Mouse (Mus musculus) thymus, postnatal 36 days (tissue): ENCODE measurements at regions not wholly inside any gene's neighbourhood (a gene's known extent, or its start where the extent isn't known, plus 50 kb on each side); places are given as distances from the start of the nearest gene placed in this dataset.
"Not testable (repeated sequence)": the region's sequence is repeated elsewhere in the genome, so short reads cannot be mapped to it uniquely, and the experiment has no call there.

Experiments
- DNase-seq, 2 experiments: peaks; one replicate each; pipeline ENCODE4 v3.0.0; 2022; ENCODE audit warnings: mixed read lengths in 2 of 2

DNA sequence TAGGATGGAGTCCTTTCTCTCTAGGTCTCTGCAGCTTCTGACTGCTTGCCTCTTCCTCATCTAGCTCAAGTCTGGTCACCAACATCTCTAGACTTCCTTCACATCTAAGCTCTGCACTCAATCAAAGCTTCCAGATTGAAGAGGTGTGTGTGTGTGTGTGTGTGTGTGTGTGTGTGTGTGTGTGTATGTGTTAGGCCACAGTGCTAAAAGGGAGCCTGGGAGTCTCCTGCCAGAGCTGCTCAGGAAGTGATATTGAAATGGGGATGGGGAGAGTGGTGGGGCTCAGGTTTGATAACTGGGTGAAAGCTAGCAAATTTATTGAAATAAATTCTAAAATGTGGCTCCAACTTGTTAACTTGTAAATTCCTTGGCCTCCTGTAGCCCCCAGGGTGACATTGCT is 73.3 kb downstream of the Gm31371 start:
- DNase-seq = not testable (repeated sequence)

- peak; percentile 52 to 62 for DNase-seq
Measured at GRCm38 (mm10) chr8:19979536-19980345, 76.5 kb downstream of the Gm31371 start.

DNA sequence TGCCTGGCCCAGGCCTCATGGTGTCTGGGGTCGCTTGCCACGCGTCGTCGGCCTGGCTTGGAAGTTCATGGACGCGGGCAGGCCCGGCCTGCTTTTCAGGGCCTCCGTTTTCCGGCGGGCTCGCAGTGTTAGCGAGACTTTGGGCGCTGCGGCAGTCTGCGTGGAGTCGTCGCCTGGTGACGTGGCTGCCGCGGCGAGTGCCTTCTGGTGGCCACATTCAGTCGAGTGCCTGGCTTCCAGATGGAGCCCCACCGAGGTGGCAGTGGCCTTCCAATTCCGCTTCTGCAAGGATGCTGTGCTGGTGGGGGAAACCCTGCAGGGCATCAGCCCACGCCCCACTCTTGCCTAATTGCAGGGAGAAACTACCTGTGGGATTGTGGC is 77.1 kb downstream of the Gm31371 start:
- not testable (repeated sequence) for DNase-seq

DNA sequence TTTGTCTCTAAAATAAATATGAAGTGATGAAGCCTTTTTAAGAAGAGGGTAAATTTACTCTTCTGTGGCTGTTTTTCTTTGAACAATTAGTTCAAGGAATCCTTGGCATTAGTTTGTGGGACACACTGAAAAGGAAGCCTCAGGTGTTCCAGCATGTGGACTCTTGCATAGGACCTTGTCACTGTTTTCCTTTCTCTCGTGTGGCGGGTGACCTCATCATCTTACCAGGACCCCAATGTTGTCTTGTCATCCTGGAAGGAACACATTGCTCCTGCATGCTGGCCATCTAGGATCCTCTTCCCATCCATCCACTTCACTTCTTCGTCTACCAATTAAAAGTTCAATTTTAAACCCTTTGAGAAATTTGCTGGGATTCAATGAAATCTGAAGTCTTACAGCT is 104.9 kb downstream of the Gm31371 start:
- peak in 1 of 2 experiments; percentile 17 for DNase-seq

DNA sequence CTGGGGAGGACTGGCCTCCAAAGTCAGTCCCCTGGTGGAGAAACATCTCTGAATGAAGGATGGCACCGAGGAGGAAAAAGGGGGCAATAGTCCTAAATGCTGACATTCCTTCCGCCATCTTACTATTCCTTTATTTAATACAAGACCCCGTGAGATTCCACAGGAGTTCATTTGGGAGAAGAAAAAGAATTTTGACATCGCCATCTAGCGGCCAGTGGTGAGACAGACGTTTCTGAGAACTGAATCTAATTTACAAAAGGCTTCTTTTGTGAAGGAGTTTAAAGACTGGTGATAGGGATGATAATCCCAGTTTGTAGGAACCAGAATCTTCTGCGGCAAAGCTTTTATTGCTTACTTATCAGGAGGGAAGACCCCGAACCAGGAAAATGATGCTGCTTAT is 107.8 kb downstream of the Gm31371 start:
- not testable (repeated sequence) for DNase-seq

DNA sequence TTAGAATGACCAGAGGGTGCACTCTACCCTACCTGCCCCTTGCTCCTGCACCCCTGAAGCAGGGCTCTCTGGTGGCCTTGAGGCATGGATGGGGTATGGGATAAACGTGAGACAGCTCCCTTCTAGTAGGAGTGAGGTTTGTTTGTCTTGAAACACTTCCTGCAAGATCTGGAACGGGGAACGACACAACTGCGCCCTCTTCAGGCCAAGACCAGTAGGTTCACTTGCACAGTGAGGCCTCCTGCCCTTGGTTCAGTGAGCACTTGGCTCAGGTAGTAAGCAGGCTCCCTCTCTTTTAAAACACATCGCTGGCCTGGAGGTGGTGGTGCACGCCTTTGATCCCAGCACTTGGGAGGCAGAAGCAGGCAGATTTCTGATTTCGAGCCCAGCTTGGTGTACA is 110.1 kb downstream of the Gm31371 start:
- DNase-seq = peak; percentile 19 to 22

DNA sequence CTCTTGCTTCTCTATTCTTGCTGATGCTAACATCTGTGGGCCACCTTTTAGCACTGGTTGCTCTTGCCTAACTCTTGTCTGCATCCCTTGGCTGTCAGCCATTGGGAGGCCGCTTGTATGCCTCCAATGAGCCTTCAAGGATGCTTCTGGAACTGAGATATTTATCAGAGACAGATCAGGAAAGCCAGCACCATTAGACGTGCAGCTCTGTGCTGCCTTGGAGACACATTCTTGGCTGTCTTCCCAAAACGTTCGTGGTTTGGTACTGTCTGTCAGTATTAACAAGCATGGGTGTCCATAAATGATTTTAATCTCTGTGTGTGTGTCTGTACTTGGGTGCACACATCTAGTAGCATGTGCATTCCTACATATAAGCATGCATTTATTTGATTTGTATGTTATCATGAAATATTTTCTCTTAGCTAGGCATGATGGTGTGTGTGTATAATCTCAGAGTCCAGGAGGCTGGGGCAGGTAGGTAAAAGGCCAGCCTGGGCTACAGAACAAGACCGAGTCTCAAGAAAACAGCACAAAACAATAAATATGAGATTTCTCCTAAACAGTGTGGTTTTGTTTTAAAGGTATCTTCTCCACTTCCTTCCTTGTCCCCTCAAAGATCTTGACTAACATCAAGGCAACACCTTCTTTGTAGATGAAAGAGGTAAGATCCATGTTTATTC is 111.4 kb downstream of the Gm31371 start:
- not testable (repeated sequence) for DNase-seq

- not testable (repeated sequence) for DNase-seq
Measured at GRCm38 (mm10) chr8:20015411-20016081, 112.4 kb downstream of the Gm31371 start.

- DNase-seq = peak; percentile 22 to 30
Measured at GRCm38 (mm10) chr8:20016082-20016840, 113.1 kb downstream of the Gm31371 start.

DNA sequence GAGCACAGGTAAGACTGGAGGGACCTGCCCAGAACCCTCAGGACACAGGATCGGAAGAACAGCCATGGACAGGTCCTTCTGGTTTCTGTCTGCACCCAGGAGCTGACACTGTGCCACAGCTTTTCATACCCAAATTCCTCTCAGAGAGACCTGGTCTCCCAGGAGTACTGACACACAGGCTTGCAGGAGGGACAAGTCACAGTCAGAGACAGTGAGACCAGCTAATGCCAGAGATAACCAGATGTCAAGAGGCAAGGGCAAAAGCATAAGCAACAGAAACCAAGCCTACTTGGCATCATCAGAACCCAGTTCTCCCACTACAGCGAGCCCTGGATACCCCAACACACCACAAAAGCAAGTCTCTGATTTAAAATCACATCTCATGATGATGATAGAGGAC is 122.3 kb downstream of the Gm31371 start:
- not testable (repeated sequence) for DNase-seq

DNA sequence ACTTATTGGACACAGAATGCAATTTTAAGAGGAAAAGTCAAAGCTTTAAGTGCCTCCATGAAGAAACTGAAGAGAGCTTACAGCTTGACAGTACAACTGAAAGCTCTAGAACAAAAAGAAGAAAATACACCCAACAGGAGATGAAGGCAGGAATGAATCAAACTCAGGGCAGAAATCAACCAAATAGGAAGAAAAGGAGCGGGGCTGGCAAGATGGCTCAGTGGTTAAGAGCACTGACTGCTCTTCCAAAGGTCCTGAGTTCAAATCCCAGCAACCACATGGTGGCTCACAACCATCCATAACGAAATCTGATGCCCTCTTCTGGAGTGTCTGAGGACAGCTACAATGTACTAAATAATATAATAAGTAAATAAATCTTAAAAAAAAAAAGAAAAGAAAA is 124.8 kb downstream of the Gm31371 start:
- not testable (repeated sequence) for DNase-seq

- not testable (repeated sequence) for DNase-seq
Measured at GRCm38 (mm10) chr8:20030131-20030530, 126.9 kb downstream of the Gm31371 start.

DNA sequence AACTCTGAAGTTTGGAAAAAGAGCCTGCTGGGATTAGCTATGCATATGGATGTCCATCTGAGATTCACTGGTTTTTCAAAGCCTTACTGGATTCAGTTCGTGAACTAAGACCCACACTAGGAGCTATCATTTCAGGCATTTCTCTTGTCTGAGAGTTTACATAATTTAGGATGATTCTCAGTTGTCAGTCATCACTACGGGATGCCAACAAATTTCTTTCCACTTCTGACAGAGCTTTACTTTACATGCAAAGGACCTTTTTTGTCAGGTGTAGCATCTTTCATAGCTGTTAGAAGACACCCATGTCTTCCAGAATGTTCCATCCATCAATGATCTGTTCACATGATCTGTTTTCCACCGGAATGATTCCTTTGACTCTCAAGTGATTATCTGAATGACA is 154.4 kb downstream of the Gm31371 start:
- DNase-seq = not testable (repeated sequence)

GRCm38 (mm10) chr8:20098121-20098520 is 194.9 kb downstream of the Gm31371 start:
- DNase-seq = not testable (repeated sequence)

GRCm38 (mm10) chr8:20100241-20100640 is 197.0 kb downstream of the Gm31371 start:
- not testable (repeated sequence) for DNase-seq

DNA sequence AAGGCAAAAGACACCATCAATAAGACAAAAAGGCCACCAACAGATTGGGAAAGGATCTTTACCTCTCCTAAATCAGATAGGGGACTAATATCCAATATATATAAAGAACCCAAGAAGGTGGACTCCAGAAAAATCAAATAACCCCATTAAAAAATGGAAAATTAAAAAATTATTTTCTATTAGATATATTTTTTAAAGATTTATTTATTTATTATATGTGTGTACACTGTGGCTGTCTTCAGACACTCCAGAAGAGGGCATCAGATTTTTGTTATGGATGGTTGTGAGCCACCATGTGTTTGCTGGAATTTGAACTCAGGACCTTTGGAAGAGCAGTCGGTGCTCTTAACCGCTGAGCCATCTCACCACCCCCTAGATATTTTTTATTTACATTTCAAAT is 199.2 kb downstream of the Gm31371 start:
- DNase-seq = not testable (repeated sequence)

GRCm38 (mm10) chr8:20107154-20107553 is 204.0 kb downstream of the Gm31371 start:
- not testable (repeated sequence) for DNase-seq

- not testable (repeated sequence) for DNase-seq
Measured at GRCm38 (mm10) chr8:20116785-20117184, 213.6 kb downstream of the Gm31371 start.

GRCm38 (mm10) chr8:20119581-20119980 is 216.4 kb downstream of the Gm31371 start:
- DNase-seq = not testable (repeated sequence)

GRCm38 (mm10) chr8:20120186-20120585 is 217.0 kb downstream of the Gm31371 start:
- not testable (repeated sequence) for DNase-seq

DNA sequence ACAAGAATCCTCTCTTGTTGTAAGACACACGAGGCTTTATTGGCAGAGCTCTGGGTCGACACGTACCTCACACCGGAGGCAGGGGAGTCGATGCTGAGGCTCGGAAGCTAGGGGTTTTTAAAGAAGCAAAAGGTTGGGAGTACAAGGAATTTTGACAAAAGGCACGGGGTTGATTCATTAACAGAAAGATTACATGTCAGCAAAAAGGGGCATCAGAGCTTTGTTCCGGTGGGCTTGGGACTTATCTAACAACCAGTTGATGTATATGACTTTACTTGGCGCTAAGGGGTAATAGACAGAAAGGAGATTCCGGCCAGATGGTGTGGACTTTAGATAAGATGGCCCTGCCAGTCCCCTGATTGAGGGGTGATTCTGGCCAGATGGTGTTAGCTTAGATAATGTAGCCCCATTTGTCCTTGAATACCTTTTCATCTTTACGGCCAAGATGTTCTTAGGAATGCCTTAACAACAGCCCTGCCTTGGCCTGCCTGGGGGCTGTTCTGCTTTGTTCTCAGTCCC is 218.3 kb downstream of the Gm31371 start:
- DNase-seq = not testable (repeated sequence)
